Mouse (Mus musculus) midbrain, embryonic 12.5 days (tissue): ENCODE data around the gene Ptbp3. TPM values are rescaled to one million over a fixed set of nuclear protein-coding genes. Genes with fewer than 3 reads are reported as not detected.

ENCODE experiments used
- polyA plus RNA-seq: library from polyadenylated mRNA; unstranded; fragments of >200 nt; fragmentation: Nextera tagmentation; extraction: Ambion mirVana; gene quantifications from 2 replicates; pipeline ENCODE4 v1.2.1, GENCODE M21; 2016

The Ptbp3 gene
- polyA plus RNA-seq, 1 experiment from 2014 or later, result 26.3 TPM

Other genes starting within 250 kb of the Ptbp3 start
- 1.1 and 1.5 TPM in 2 replicates for gene Susd1, start 110.7 kb downstream of the Ptbp3 start, polyA plus RNA-seq
- gene Hsdl2, start 32.2 kb upstream of the Ptbp3 start, polyA plus RNA-seq, result 30.0 and 30.4 TPM in 2 replicates
- gene E130308A19Rik, start 76.8 kb upstream of the Ptbp3 start, polyA plus RNA-seq, result 60.5 and 69.0 TPM in 2 replicates